Mouse (Mus musculus) ovary, adult 2 months (tissue): ENCODE results near the gene Cylc1. TPM values are rescaled to one million over a fixed set of nuclear protein-coding genes. Genes with fewer than 3 reads are reported as not detected.

Experiments
- polyA plus RNA-seq: library from polyadenylated mRNA; depleted of rRNA; stranded (reverse); fragments of >200 nt; gene quantifications from 2 replicates; pipeline ENCODE4 v1.2.3, GENCODE M21; 2012; rRNA removed

The Cylc1 gene
- not detected in 2 replicates for polyA plus RNA-seq

DNA sequence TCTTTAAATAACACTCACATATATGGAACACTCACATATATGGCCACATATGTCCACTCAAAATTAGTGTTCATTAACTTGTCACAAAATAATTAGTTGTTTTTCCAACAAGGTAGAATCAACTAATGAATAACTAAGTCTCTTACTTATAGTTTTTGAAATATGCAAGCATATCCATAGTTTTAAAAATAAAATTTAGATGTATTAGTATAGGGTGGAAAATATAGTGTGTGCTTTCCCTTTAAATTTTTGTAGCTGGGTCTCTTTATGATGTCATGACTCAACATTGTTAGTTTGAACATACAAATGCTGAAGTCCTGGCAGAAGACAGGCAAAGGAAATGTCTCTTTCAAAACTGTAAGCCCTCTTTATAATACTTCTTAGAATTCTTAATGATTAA, at the start of gene Cylc1:
Gene Cylc1, plus strand, starts transcription at position 301 of the 400 bp plus-strand sequence.

DNA sequence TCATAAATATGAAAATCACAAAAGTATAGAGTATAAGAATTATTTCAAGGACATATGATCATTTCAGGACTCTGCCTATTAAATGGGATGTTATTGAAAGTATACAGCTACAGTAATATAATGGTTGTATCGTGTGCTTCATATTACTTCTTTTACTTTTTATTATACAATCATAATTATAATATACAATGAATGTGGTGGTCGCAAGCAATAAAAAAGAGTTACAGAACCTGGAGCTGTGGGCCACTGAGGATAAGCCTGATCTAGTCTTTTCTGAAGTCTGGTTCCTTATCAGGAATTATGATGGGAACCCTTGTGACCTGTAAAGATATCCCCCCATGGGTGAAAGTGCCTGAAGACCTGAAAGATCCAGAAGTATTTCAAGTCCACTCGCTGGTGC, 57.8 kb downstream of the Cylc1 start, which contains the start of gene Gm10112:
Gene Gm10112, plus strand, starts transcription at position 301 of the 400 bp plus-strand sequence.

Other genes with a start within 250 kb of the Cylc1 start
- not detected in 2 replicates for gene Gm10112, start 57.9 kb downstream of the Cylc1 start, polyA plus RNA-seq